Mouse (Mus musculus): ENCODE measurements around the gene Polr2a.
"Not testable (repeated sequence)": the region's sequence is repeated elsewhere in the genome, so short reads cannot be mapped to it uniquely, and the experiment has no call there.

Gene Polr2a

GRCm38 (mm10) chr11:69706775-69707479 is 51.5 kb downstream of the Polr2a start:
- DNase-seq (ENCODE audit: low read depth) = no peak

GRCm38 (mm10) chr11:69704613-69705010 is 53.8 kb downstream of the Polr2a start:
- no peak for DNase-seq (ENCODE audit: low read depth)

- DNase-seq (ENCODE audit: low read depth) = no peak
Measured at GRCm38 (mm10) chr11:69703814-69704612, 54.4 kb downstream of the Polr2a start.

- not testable (repeated sequence) for DNase-seq (ENCODE audit: low read depth)
Measured at GRCm38 (mm10) chr11:69703381-69703780, 55.1 kb downstream of the Polr2a start.

- not testable (repeated sequence) for DNase-seq (ENCODE audit: low read depth)
Measured at GRCm38 (mm10) chr11:69702886-69703285, 55.6 kb downstream of the Polr2a start.

- no peak for DNase-seq (ENCODE audit: low read depth)
Measured at GRCm38 (mm10) chr11:69699595-69699994, 58.8 kb downstream of the Polr2a start.

GRCm38 (mm10) chr11:69698574-69698973 is 59.9 kb downstream of the Polr2a start:
- DNase-seq (ENCODE audit: low read depth) = no peak

- DNase-seq (ENCODE audit: low read depth) = no peak
Measured at GRCm38 (mm10) chr11:69697396-69697795, 61.0 kb downstream of the Polr2a start.

- no peak for DNase-seq (ENCODE audit: low read depth)
Measured at GRCm38 (mm10) chr11:69695361-69696181, 62.9 kb downstream of the Polr2a start, which contains the start of the genes Tnfsf12 and Tnfsfm13. Gene Tnfsf12 (minus strand): TSS chr11:69695849. Gene Tnfsfm13 (minus strand): TSS chr11:69696098.

GRCm38 (mm10) chr11:69695046-69695360 is 63.4 kb downstream of the Polr2a start:
- DNase-seq (ENCODE audit: low read depth) = no peak

- DNase-seq (ENCODE audit: low read depth) = no peak
Measured at GRCm38 (mm10) chr11:69693421-69693965, 64.9 kb downstream of the Polr2a start.

- no peak for DNase-seq (ENCODE audit: low read depth)
Measured at GRCm38 (mm10) chr11:69692863-69693262, 65.6 kb downstream of the Polr2a start.

- no peak for DNase-seq (ENCODE audit: low read depth)
Measured at GRCm38 (mm10) chr11:69692196-69692811, 66.1 kb downstream of the Polr2a start.

GRCm38 (mm10) chr11:69689891-69690290 is 68.5 kb downstream of the Polr2a start:
- DNase-seq (ENCODE audit: low read depth) = no peak

- no peak for DNase-seq (ENCODE audit: low read depth)
Measured at GRCm38 (mm10) chr11:69687061-69687460, 71.4 kb downstream of the Polr2a start.

GRCm38 (mm10) chr11:69686377-69686776 is 72.1 kb downstream of the Polr2a start:
- DNase-seq (ENCODE audit: low read depth) = no peak

- DNase-seq (ENCODE audit: low read depth) = no peak
Measured at GRCm38 (mm10) chr11:69685526-69686148, 72.8 kb downstream of the Polr2a start, which contains the start of gene Tnfsf13. Gene Tnfsf13 (minus strand): TSS chr11:69685784.

GRCm38 (mm10) chr11:69684936-69685335 is 73.5 kb downstream of the Polr2a start:
- no peak for DNase-seq (ENCODE audit: low read depth)

- no peak for DNase-seq (ENCODE audit: low read depth)
Measured at GRCm38 (mm10) chr11:69684128-69684745, 74.2 kb downstream of the Polr2a start.

All from naive thymus-derived CD4-positive, alpha-beta T cell, adult 2 months (primary cell).